Mouse (Mus musculus) megakaryocyte, embryonic 14.5 days (primary cell): ENCODE results near the gene Igf2.

ENCODE experiments used
- FLI1 ChIP-seq: IDR thresholded peaks from 2 replicates; pipeline ENCODE4 v1.6.1; 2012; ENCODE audit warnings: low read length, inconsistent platforms, mixed read lengths
- GATA1 ChIP-seq: IDR thresholded peaks from 3 replicates; pipeline ENCODE4 v1.6.1; 2012; ENCODE audit warnings: mixed read lengths, low read length, inconsistent platforms, borderline replicate concordance

GRCm38 (mm10) chr7:142659767-142660650 lies 6.6 kb downstream of the Igf2 start:
- no peak for TF ChIP-seq GATA1
- TF ChIP-seq FLI1, result no peak
